Mouse (Mus musculus) ES-CJ7 (cell line): ENCODE results near the gene Brd2.
A peak's percentile ranks its signal among the peaks of the same experiment; 100 is the strongest.

ENCODE experiments used
- DNase-seq: peaks from one replicate; pipeline ENCODE4 v3.0.0; 2011; ENCODE audit warnings: low read depth, low spot score

Gene Brd2

DNA sequence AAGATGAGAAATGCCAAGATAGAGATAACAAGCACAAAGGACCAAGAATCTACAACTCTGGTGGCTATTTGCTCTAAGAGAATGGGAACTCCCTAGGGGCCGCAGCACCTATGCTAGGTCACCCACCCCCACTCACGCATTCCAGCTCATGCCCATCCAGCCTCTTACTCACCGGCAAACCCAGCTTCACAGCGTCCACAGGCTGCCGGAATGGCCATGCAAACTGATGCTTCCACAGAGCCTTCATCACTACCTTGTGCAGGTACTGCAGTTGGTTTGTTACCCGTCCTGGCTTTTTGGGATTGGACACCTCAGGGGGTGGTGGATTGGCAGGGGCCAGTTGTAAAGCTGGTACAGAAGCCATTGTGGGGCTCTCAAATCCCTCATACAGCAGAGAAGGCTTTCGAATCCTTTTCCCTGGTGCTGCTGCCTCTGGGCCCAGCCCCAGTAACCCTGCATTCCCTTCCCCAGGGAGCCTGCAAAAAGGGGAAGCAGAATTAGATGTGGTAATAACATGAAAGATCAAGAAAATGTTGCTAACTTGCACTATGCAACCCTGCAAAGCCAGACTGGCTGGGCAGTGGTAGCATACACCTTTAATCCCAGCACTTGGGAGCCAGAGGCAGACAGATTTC, 5.6 kb downstream of the Brd2 start:
- no peak for DNase-seq

- DNase-seq, result no peak
Measured at GRCm38 (mm10) chr17:34114114-34114513, 8.3 kb downstream of the Brd2 start.

- no peak for DNase-seq
Measured at GRCm38 (mm10) chr17:34110309-34110708, 12.1 kb downstream of the Brd2 start.

- no peak for DNase-seq
Measured at GRCm38 (mm10) chr17:34109806-34110195, 12.6 kb downstream of the Brd2 start.

- DNase-seq, result peak; percentile 71
Measured at GRCm38 (mm10) chr17:34109038-34109805, 13.2 kb downstream of the Brd2 start.

DNA sequence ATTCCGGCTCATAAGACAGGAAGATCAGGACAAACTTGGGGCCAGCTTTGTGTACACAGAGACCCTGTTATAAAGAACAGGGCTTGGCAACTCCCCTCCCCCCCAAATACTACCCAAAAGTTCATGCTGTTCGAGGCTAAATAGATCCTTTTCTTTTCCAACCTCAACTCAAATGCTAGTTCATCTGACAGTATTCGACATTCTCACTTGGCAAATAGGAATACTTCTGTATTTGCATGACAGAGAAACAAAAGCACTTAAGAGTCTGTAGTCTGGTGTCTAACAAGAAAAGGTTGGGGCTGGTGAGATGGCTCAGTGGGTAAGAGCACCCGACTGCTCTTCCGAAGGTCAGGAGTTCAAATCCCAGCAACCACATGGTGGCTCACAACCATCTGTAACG, 14.0 kb downstream of the Brd2 start:
- DNase-seq, result no peak

DNA sequence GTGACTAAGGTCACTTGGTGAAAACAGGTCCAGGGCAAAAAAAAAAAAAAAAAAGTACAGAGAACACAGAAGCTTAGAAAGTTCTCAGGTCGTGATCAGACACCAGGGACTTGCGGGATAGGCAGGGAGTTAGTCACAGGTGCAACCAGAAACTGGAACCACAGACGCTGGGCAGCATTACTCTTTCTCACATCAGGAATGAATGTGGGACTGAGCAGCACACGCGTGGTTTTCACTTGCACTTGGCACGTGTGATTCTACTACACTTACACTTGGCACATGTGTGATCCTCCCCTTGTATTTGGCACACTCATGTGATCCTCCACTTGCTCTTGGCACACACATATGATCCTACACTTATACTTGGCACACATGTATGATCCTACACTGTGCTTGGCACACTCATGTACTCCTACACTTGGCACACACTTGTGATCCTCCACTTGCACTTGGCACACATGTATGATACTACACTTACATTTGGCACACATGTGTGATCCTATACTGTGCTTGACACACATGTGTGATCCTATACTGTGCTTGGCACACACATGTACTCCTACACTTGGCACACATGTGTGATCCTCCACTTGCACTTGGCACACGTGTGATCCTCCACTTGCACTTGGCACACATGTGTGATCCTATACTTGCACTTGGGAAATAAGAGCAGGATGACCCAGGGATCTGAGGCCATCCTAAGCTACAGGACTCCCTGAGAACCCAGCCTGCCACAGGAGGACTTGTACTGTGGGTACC, 15.1 kb downstream of the Brd2 start:
- DNase-seq, result no peak

DNA sequence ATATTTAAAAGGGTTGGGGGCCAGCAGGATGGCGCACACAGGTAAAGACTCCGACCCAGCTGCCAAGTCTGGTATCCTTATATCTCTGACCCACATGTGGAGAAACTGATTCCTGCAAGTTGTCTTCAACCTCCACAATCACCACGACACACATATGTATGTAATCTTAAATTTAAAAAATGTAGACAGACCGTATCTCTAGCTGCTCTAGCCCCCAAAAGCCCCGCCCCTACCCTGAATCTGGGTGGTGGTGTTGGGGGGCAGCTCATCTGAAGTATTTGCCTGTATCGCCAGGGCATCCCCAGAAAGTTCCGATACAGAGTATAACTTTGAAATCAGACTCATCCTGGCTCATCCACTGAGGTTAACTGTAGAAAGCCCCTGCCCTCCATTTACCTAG, 15.9 kb downstream of the Brd2 start:
- no peak for DNase-seq

DNA sequence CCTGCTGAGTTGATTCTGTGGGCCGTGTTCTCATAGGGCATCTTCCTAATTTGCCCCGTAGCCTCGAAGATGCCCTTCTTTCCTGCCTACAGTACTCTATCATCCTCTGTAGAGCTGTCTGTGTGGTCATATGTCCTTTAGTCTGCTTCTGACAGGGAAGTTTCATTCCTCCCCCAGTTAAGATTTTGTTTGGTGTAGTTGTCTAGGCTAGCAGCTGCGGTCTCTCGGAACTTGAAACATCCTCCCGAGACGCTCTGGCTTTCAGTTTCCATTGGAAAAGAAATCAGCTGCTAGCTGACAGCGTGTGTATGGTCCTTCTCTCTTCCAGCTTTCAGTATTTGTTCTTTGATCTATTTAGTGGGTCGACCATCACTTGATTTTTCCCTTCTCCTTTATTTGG, 17.6 kb downstream of the Brd2 start:
- no peak for DNase-seq

GRCm38 (mm10) chr17:34102831-34103230, 19.6 kb downstream of the Brd2 start:
- no peak for DNase-seq

- peak; percentile 91 for DNase-seq
Measured at GRCm38 (mm10) chr17:34101604-34102032, 20.8 kb downstream of the Brd2 start.

DNA sequence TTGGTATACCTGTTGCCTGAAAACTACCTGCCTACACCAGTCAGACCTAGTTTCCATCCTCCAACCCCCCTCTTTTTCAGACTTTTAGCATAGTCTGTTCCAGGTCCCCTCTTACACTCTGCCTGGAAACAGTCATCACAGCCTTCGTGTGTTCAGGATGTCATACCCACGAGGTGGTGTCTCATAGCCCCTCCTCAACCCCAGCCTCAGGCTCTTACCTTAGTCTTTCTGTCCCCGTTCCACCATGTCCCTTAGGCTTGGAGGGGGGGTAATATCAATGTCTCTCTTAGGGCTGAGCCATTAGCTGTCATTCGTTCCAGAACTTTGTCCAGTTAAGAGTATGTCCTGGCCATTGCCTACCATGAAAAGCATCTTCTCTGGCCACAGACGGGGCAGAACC, 21.2 kb downstream of the Brd2 start:
- no peak for DNase-seq

DNA sequence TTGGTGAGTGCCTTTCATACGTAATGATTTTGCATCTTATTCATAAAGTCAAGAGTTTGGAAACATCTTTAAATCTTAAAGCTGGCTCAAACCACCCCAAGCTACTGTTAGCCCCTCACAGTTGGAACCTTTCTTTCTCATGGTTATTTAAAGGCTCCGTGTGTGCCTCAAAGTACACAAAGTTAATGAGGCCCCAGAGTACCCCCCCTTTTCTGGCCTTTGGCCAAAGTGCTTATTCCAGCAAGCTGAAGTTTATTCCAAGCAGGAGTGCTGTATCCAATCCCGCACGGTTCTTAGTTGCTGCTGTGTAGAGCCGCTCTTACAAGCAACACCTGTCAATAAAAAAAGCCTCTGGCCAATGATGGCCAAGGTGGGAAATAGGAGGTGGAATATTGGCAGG, 22.9 kb downstream of the Brd2 start:
- DNase-seq, result no peak

DNA sequence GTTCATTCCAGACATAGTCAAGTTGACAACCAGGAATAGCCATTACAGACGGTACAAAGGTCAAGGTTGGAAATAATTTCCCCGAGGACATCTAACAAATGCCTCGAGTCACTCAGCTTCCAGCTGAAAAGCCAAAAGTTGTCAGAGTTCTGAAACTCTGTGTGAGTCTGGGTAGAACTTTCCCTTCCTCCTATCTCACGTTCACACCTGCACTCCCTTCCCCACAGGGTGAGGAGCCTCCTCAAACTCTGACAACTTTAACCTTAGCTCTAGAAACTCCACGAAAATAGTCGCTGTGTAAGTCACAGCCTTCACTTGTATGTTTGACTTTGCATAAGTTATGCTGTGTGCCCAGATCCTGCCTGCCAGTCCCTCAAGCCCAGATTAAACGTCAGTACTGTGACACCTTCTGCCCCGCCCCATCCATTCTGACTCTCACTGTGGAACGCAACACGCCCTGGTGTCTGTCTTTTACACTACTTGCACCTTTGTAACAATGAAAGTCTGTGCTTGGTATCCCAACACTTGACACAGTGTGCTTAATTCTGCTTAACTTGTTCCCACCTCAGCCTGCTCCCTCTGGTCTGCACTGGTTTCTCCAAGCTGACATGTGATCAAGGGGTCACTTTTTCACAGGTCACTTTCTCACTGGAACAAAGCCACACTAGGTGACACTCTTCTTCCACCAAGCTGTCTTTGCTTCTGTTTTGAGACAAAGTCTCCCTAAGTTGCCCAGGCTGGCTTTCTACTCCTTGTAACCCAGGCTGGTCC, 23.5 kb downstream of the Brd2 start:
- no peak for DNase-seq

DNA sequence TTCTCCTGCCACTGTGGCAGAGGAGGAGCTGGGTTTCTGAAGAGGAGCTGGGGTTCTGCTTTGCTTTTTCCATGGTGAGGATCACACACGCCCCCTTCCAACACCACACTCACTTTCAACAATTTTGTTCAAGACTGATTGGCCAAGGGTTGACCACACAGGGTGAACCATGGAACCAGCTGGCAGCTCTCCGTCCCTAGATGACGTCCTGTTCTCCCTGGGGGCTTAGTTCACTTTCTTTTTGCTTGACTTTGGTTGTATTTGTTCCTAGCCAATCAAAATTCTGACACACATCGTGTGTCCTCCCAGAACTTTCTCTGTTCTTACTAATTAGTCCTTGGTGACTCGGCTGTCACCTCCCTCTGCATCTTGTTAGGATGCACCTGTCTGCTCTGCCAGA, 25.2 kb downstream of the Brd2 start:
- DNase-seq, result no peak

- DNase-seq, result no peak
Measured at GRCm38 (mm10) chr17:34096497-34097010, 25.9 kb downstream of the Brd2 start.

GRCm38 (mm10) chr17:34094283-34095035, 28.0 kb downstream of the Brd2 start:
- no peak for DNase-seq

GRCm38 (mm10) chr17:34093199-34093874, 29.1 kb downstream of the Brd2 start:
- DNase-seq, result peak; percentile 71

GRCm38 (mm10) chr17:34092197-34092875, 30.1 kb downstream of the Brd2 start, which contains the start of gene H2-Oa:
H2-Oa (plus strand) TSS chr17:34092340.
- DNase-seq, result no peak

- DNase-seq, result peak; percentile 71
Measured at GRCm38 (mm10) chr17:34090923-34091322, 31.5 kb downstream of the Brd2 start.
